Mouse (Mus musculus) hematopoietic stem cell, adult 5-6 weeks (primary cell): ENCODE results near the gene Mrpl14. TPM values are rescaled to one million over a fixed set of nuclear protein-coding genes. Genes with fewer than 3 reads are reported as not detected.

Experiments
- ATAC-seq, 2 experiments: fragments of 125-278 bp in 1 of 2; replicated peaks in 1 of 2; 2 replicates each; pipeline ENCODE4 v1.8.0; 2016 to 2017; ENCODE audit warnings: inconsistent platforms in 2 of 2, mild to moderate bottlenecking in 2 of 2, moderate number of reproducible peaks in 2 of 2, low read depth in 1 of 2, moderate TSS enrichment in 1 of 2; ENCODE audit not compliant: low FRiP score in 2 of 2, poor library complexity in 2 of 2, severe bottlenecking in 2 of 2, insufficient read depth in 1 of 2, low TSS enrichment in 1 of 2
- total RNA-seq: library from RNA; stranded (forward); fragments of 172-1452, 232-1000 nt; gene quantifications from 2 replicates; pipeline ENCODE4 v1.2.3, GENCODE M21; 2017

Mrpl14 gene
- total RNA-seq, 1 experiment from 2014 or later, result 21.9 TPM

- ATAC-seq, result no peak
These were observed 20.7 kb downstream of the Mrpl14 start for GRCm38 (mm10) chr17:45706796-45707195.

- no peak for ATAC-seq
These were observed 21.3 kb downstream of the Mrpl14 start for GRCm38 (mm10) chr17:45707376-45707775.

- no peak for ATAC-seq
These were observed 22.1 kb downstream of the Mrpl14 start for GRCm38 (mm10) chr17:45708179-45708578.

GRCm38 (mm10) chr17:45709829-45710228 is 23.7 kb downstream of the Mrpl14 start:
- ATAC-seq, result peak in 1 of 2 experiments; percentile 59; a peak in 1 of 4 replicates

- 0 out of 4 replicates have a peak, but pooled peaks of 1 of the 2 experiments have one; percentile 14 for ATAC-seq
These were observed 24.3 kb downstream of the Mrpl14 start for GRCm38 (mm10) chr17:45710407-45710806.

- ATAC-seq, result peak; percentile 12 to 39; a peak in 1 of 4 replicates
These were observed 25.4 kb downstream of the Mrpl14 start for GRCm38 (mm10) chr17:45711525-45711924.

GRCm38 (mm10) chr17:45718323-45718722 is 32.2 kb downstream of the Mrpl14 start:
- peak; percentile 69 to 84 for ATAC-seq

- ATAC-seq, result peak; percentile 85 to 87
These were observed 37.8 kb downstream of the Mrpl14 start for GRCm38 (mm10) chr17:45723732-45724573.

- ATAC-seq, result no peak
These were observed 38.4 kb downstream of the Mrpl14 start for GRCm38 (mm10) chr17:45724574-45724921.

- ATAC-seq, result peak; percentile 9 to 51; a peak in 2 of 4 replicates
These were observed 40.1 kb downstream of the Mrpl14 start for GRCm38 (mm10) chr17:45726249-45726648.

GRCm38 (mm10) chr17:45727481-45727880 is 41.4 kb downstream of the Mrpl14 start:
- ATAC-seq, result no peak

GRCm38 (mm10) chr17:45727983-45728723 is 42.0 kb downstream of the Mrpl14 start:
- ATAC-seq, result no peak

- ATAC-seq, result no peak
These were observed 43.3 kb downstream of the Mrpl14 start for GRCm38 (mm10) chr17:45729387-45729786.

GRCm38 (mm10) chr17:45730696-45731095 is 44.6 kb downstream of the Mrpl14 start:
- no peak for ATAC-seq

- ATAC-seq, result peak; percentile 65 to 68
These were observed 45.2 kb downstream of the Mrpl14 start for GRCm38 (mm10) chr17:45731172-45731864.

GRCm38 (mm10) chr17:45733038-45733734 is 47.1 kb downstream of the Mrpl14 start:
- ATAC-seq, result no peak

- no peak for ATAC-seq
These were observed 47.7 kb downstream of the Mrpl14 start, which contains the start of gene 1600014C23Rik for GRCm38 (mm10) chr17:45733735-45734301. Gene 1600014C23Rik, minus strand, starts transcription at chr17:45733844.
